Mouse (Mus musculus) Patski (cell line): ENCODE results near the gene Ddx18. TPM values are rescaled to one million over a fixed set of nuclear protein-coding genes. Genes with fewer than 3 reads are reported as not detected.

Experiments used
- ATAC-seq: fragments of 100-300 bp; one replicate; pipeline ENCODE4 v1.8.0; 2021
- CTCF ChIA-PET: fragments of 350-600 bp; sonication (Branson Sonifier 250); formaldehyde crosslinking; loops from one replicate; lab custom pipeline; 2022; ENCODE audit warnings: inconsistent platforms; lab: Charles Lee
- POLR2A ChIA-PET: fragments of 350-600 bp; sonication (Branson Sonifier 250); formaldehyde crosslinking; loops from one replicate; lab custom pipeline; 2022; ENCODE audit warnings: antibody characterized with exemption, inconsistent platforms; lab: Charles Lee
- DNase-seq: peaks from one replicate; pipeline ENCODE4 v3.0.0-alpha.2; 2011; ENCODE audit warnings: low read depth, low spot score
- H3K27me3 ChIP-seq: fragments of 371-371 bp; one replicate; pipeline ENCODE4 v1.5.1; 2021
- CTCF ChIP-seq: fragments of 100-300 bp; IDR thresholded peaks from one replicate; pipeline ENCODE4 v1.5.1; 2021
- in situ Hi-C: fragments of 300-500 bp; cut with MboI; formaldehyde crosslinking; loops from 3 replicates; pipeline ENCODE4 v1.11.1; 2018; ENCODE audit warnings: low pct_unique_long_range_greater_than_20kb, mixed read lengths
- polyA plus RNA-seq: library from polyadenylated mRNA; unstranded; gene quantifications from one replicate; pipeline ENCODE4 v1.2.3, GENCODE M21; 2021

Ddx18 gene
- polyA plus RNA-seq = 62.7 TPM

- DNase-seq (peak; percentile 71), ATAC-seq (peak; percentile 98)
- peak; percentile 99 for TF ChIP-seq CTCF
- POLR2A ChIA-PET = interaction anchor here (1.0 kb wide), 1 partner anchor 15 kb away, joined by 3 read pairs; no protein-coding TSS in a partner anchor
- CTCF ChIA-PET = interaction anchor here (0.8 to 1.7 kb wide), 4 partner anchors 9 to 97 kb away, joined by 3 to 5 read pairs (median 4); no protein-coding TSS in a partner anchor
- H3K27me3 ChIP-seq = peaks cover 5% of the 10 kb centered on the region
- in situ Hi-C loops = no loop called here
Measured at GRCm38 (mm10) chr1:121567521-121568489, at the start of gene Ddx18. Gene Ddx18 (minus strand): TSS chr1:121567989.

- DNase-seq (no peak), ATAC-seq (no peak)
- peaks cover 13% of the 10 kb centered on the region for H3K27me3 ChIP-seq
- ChIA-PET CTCF (no interaction called here), POLR2A (no interaction called here)
- TF ChIP-seq CTCF = no peak
- in situ Hi-C loops = no loop called here
Measured at GRCm38 (mm10) chr1:121608000-121608399, 40.2 kb upstream of the Ddx18 start.

- CTCF ChIA-PET = no interaction called here
- in situ Hi-C loops = no loop called here
Measured at GRCm38 (mm10) chr1:121605118-121605517, 37.3 kb upstream of the Ddx18 start.

GRCm38 (mm10) chr1:121601893-121602292, 34.1 kb upstream of the Ddx18 start:
- TF ChIP-seq CTCF = no peak
- no peak for DNase-seq
- CTCF ChIA-PET = no interaction called here
- peaks cover 7% of the 10 kb centered on the region for H3K27me3 ChIP-seq
- POLR2A ChIA-PET = no interaction called here
- no peak for ATAC-seq
- in situ Hi-C loops = no loop called here

More at GRCm38 (mm10) chr1:121605118-121605517, 37.3 kb upstream of the Ddx18 start:
- no peak for ATAC-seq
- no peak for DNase-seq
- POLR2A ChIA-PET = no interaction called here
- no peak for TF ChIP-seq CTCF
- H3K27me3 ChIP-seq = peaks cover 13% of the 10 kb centered on the region

- in situ Hi-C loops = no loop called here
- DNase-seq = no peak
- no peak for ATAC-seq
Measured at GRCm38 (mm10) chr1:121601084-121601483, 33.3 kb upstream of the Ddx18 start.

GRCm38 (mm10) chr1:121598421-121598820, 30.6 kb upstream of the Ddx18 start:
- POLR2A ChIA-PET = no interaction called here
- CTCF ChIA-PET = no interaction called here
- DNase-seq (no peak), ATAC-seq (no peak)
- no peak for TF ChIP-seq CTCF
- in situ Hi-C loops = no loop called here
- H3K27me3 ChIP-seq = no peaks in the 10 kb centered on the region

More at GRCm38 (mm10) chr1:121601084-121601483, 33.3 kb upstream of the Ddx18 start:
- TF ChIP-seq CTCF = peak; percentile 65
- peaks cover 7% of the 10 kb centered on the region for H3K27me3 ChIP-seq
- ChIA-PET CTCF (no interaction called here), POLR2A (no interaction called here)

- H3K27me3 ChIP-seq = no peaks in the 10 kb centered on the region
- TF ChIP-seq CTCF = peak; percentile 38
- ATAC-seq (no peak), DNase-seq (no peak)
- in situ Hi-C loops = no loop called here
- ChIA-PET POLR2A (no interaction called here), CTCF (interaction anchor here (1.3 kb wide), 1 partner anchor 10 kb away, joined by 5 read pairs; no protein-coding TSS in a partner anchor)
Measured at GRCm38 (mm10) chr1:121596951-121597625, 29.3 kb upstream of the Ddx18 start.

- peaks cover 12% of the 10 kb centered on the region for H3K27me3 ChIP-seq
- in situ Hi-C loops = no loop called here
- DNase-seq (no peak), ATAC-seq (no peak)
- POLR2A ChIA-PET = no interaction called here
- TF ChIP-seq CTCF = no peak
- CTCF ChIA-PET = no interaction called here
Measured at GRCm38 (mm10) chr1:121584838-121585237, 17.0 kb upstream of the Ddx18 start.

GRCm38 (mm10) chr1:121581133-121581855, 13.5 kb upstream of the Ddx18 start:
- no peak for DNase-seq
- no peak for ATAC-seq
- no peak for TF ChIP-seq CTCF
- CTCF ChIA-PET = no interaction called here
- POLR2A ChIA-PET = no interaction called here
- in situ Hi-C loops = no loop called here
- H3K27me3 ChIP-seq = peaks cover 9% of the 10 kb centered on the region

- DNase-seq = no peak
- no peak for TF ChIP-seq CTCF
- no peak for ATAC-seq
- in situ Hi-C loops = no loop called here
- ChIA-PET CTCF (no interaction called here), POLR2A (no interaction called here)
- H3K27me3 ChIP-seq = no peaks in the 10 kb centered on the region
Measured at GRCm38 (mm10) chr1:121577491-121577890, 9.7 kb upstream of the Ddx18 start.
